Mouse (Mus musculus) E14TG2a.4 (cell line): ENCODE data around the gene D630045J12Rik.

Experiments
- CTCF ChIP-seq: conservative IDR thresholded peaks from 2 replicates; pipeline ENCODE4 v1.5.1; 2014; ENCODE audit warnings: low read length
- NANOG ChIP-seq: IDR thresholded peaks from 2 replicates; pipeline ENCODE4 v1.6.1; 2014; ENCODE audit warnings: borderline replicate concordance, low read length, mixed read lengths
- POU5F1 ChIP-seq: IDR thresholded peaks from 2 replicates; pipeline ENCODE4 v1.6.1; 2014; ENCODE audit warnings: low read length, borderline replicate concordance

DNA sequence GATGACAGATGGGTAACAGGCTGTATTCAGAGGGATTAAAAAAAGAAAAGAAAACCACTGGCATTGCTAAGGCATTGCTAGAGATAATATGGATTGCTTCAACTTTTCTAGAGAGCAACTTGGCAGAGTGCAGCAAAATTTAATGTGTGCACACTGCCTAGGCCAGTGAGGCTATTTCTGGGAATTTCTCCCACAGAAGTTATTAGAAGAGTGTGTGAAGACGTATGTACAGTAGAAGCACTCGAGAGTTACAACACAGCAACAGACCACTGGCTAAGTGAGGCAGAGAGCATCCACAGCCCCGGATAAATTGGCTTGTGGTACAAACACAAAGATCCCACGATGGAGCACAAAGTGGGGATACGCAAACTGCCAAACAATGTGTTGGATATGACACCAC, 11.0 kb downstream of the D630045J12Rik start:
- no peak for TF ChIP-seq CTCF
- no peak for TF ChIP-seq POU5F1
- no peak for TF ChIP-seq NANOG
